Comparison of ENCODE assay signal across 15 mouse cellular contexts in the genomic region with DNA sequence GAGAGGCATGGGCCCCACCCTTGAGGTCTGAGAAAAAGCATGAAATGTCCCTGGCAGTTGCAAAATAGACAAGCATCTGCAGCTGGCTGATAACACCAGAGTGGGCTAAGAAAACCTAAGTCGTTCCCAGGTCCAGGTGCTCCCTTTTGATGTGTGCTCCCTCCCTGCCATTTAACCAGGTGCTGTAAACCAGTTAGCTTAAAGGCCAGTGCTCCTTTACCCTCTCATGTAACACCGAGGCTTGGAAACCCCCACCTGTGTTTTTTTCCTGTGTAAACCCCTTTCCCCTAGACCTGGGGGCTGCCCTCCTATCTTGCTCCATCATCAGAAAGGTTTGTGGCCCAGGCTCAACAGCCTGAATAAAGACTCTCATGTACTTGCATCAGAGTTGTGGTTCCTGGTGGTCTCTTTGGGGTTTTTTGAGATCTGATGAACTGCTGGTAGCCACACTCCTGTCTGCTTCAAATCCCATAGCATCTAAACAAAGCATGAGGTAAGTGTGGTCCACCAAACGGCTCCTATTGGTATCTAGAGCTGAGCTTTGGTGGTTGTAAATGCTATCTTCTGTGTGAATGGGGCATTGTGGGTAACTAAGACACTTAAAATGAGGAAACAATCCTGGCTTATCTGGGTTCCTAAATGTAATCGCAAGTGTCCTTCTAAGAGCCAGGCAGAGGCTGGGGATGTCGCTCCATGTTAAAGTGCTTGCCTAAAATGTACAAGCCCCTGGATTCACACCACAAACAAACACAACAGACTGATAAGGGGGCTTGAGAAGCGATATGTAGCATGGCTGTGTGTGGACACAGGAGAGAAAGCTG. TPM values are rescaled to one million over a fixed set of nuclear protein-coding genes. Genes with fewer than 3 reads are reported as not detected.
A peak's percentile ranks its signal among the peaks of the same experiment; 100 is the strongest.
DNase-seq lines count a peak whose midpoint lies in the region; ATAC-seq lines count a peak whose summit lies in the region.
"Had no signal": no experiment of that assay in that cellular context is flagged by ENCODE, and none has a peak within 500 bp of the region (broad histone marks: within the 10 kb centered on the region; RNA-seq: fewer than 3 reads in every experiment).

No protein-coding gene starts in this region.

- no peak overlapping the region for H3K4me2 ChIP-seq in heart, embryonic 16.5 days (ENCODE audit: low read depth, low read length)
- no peak overlapping the region for H3K4me2 ChIP-seq in heart, embryonic 12.5 days
- H3K4me2 ChIP-seq in intestine, embryonic 16.5 days (ENCODE audit: low read depth, low read length), result no peak overlapping the region

- H3K9ac ChIP-seq in heart, embryonic 16.5 days (ENCODE audit: low read length), result 0 out of 2 replicates have a peak overlapping the region, but pooled peaks have one; percentile 20
- no peak overlapping the region for H3K9ac ChIP-seq in heart, embryonic 12.5 days
- H3K9ac ChIP-seq in intestine, embryonic 16.5 days (ENCODE audit: low read depth, low read length), result no peak overlapping the region

- peak overlapping the region; percentile 57 for H3K27ac ChIP-seq in heart, embryonic 16.5 days (ENCODE audit: low read length)
- no peak overlapping the region for H3K27ac ChIP-seq in heart, embryonic 12.5 days (ENCODE audit: poor library complexity, severe bottlenecking)
- H3K27ac ChIP-seq in intestine, embryonic 16.5 days (ENCODE audit: low read length), result no peak overlapping the region
- H3K27ac ChIP-seq: heart, adult 2 months had no signal

- H3K9me3 ChIP-seq in heart, embryonic 16.5 days (replicated peaks; ENCODE audit: control insufficient read depth, low read length), result no peaks in the 10 kb centered on the region
- H3K9me3 ChIP-seq in heart, embryonic 12.5 days (replicated peaks), result no peaks in the 10 kb centered on the region
- no peaks in the 10 kb centered on the region for H3K9me3 ChIP-seq in intestine, embryonic 16.5 days (ENCODE audit: control insufficient read depth, low read length)

- H3K27me3 ChIP-seq in heart, embryonic 16.5 days (ENCODE audit: control insufficient read depth, insufficient read depth, low read length), result no peaks in the 10 kb centered on the region
- no peaks in the 10 kb centered on the region for H3K27me3 ChIP-seq in heart, embryonic 12.5 days (replicated peaks)
- H3K27me3 ChIP-seq in intestine, embryonic 16.5 days (replicated peaks; ENCODE audit: control insufficient read depth, insufficient read depth, low read length), result no peaks in the 10 kb centered on the region

- peak; percentile 67 for DNase-seq in induced T-regulatory cell, adult 2 months (ENCODE audit: low read depth)
- DNase-seq in thymus, postnatal 36 days, result peak; percentile 60 to 76
- DNase-seq in spleen, postnatal 4 days (ENCODE audit: low spot score in 2 of 2), result no peak
- DNase-seq in cerebellum, postnatal 14 days, result no peak
- DNase-seq: cerebellum, adult 18-20 months; embryo, embryonic 11 days; heart, adult 2 months; kidney, adult 2 months; kidney, postnatal 4 days; midbrain, embryonic 14.5 days had no signal

- ATAC-seq in heart, embryonic 16.5 days (replicated peaks; ENCODE audit: extremely low read depth, insufficient read depth, low FRiP score), result peak; percentile 64
- no peak for ATAC-seq in heart, embryonic 12.5 days (ENCODE audit: insufficient number of reproducible peaks, low FRiP score)
- peak; percentile 60 for ATAC-seq in megakaryocyte, adult 5-6 weeks (ENCODE audit: poor library complexity, severe bottlenecking)
- no peak for ATAC-seq in intestine, embryonic 16.5 days

- H3K36me3 ChIP-seq in heart, embryonic 16.5 days (ENCODE audit: control insufficient read depth, insufficient read depth), result no peaks in the 10 kb centered on the region
- no peaks in the 10 kb centered on the region for H3K36me3 ChIP-seq in heart, embryonic 12.5 days
- H3K36me3 ChIP-seq in intestine, embryonic 16.5 days (ENCODE audit: control insufficient read depth, insufficient read depth, low read length), result no peaks in the 10 kb centered on the region

- peaks cover 41% of the 10 kb centered on the region for H3K4me1 ChIP-seq in heart, embryonic 16.5 days (ENCODE audit: control insufficient read depth, insufficient read depth, low read length)
- peaks cover 47% of the 10 kb centered on the region for H3K4me1 ChIP-seq in heart, embryonic 12.5 days (replicated peaks)
- H3K4me1 ChIP-seq in intestine, embryonic 16.5 days (ENCODE audit: control insufficient read depth, insufficient read depth, low read length), result peaks cover 6% of the 10 kb centered on the region

- 29% methylated on average over 6 of the region's 6 CpGs for WGBS in heart, embryonic 16.5 days
- WGBS in heart, embryonic 12.5 days, result 24% methylated on average over 6 of the region's 6 CpGs
- WGBS in intestine, embryonic 16.5 days, result 54% methylated on average over 6 of the region's 6 CpGs

- H3K4me3 ChIP-seq in heart, embryonic 16.5 days (ENCODE audit: low read length), result no peak overlapping the region
- no peak overlapping the region for H3K4me3 ChIP-seq in heart, embryonic 12.5 days
- H3K4me3 ChIP-seq in intestine, embryonic 16.5 days (ENCODE audit: low read length), result no peak overlapping the region
- H3K4me3 ChIP-seq: heart, adult 2 months had no signal

RNA-seq across cellular contexts. Expression of a gene that starts 20.8 kb away (rescaled TPM):
- 16.3 and 18.8 TPM in 2 replicates for polyA plus RNA-seq in heart, embryonic 16.5 days (2015; fragmentation: Nextera tagmentation; extraction: Ambion mirVana)
- polyA plus RNA-seq in heart, embryonic 12.5 days (2016; fragmentation: Nextera tagmentation; extraction: Ambion mirVana), result 7.6 and 7.7 TPM in 2 replicates
- total RNA-seq in megakaryocyte, adult 5-6 weeks (2015), result 0.07 TPM in 1 of 2 replicates, not detected in the other
- total RNA-seq in megakaryocyte, adult 5-6 weeks (2017), result not detected in 2 replicates
- 0.92 and 1.0 TPM in 2 replicates for polyA plus RNA-seq in intestine, embryonic 16.5 days (2015; fragmentation: Nextera tagmentation; extraction: Ambion mirVana)
- total RNA-seq: hematopoietic stem cell, adult 5-6 weeks had no signal
- polyA plus RNA-seq: midbrain, embryonic 14.5 days had no signal

Comparison
In these comparisons a context has a peak if more than half of its experiments do, and no peak if none do; other contexts are left out.
1. ATAC-seq: peak in heart, embryonic 16.5 days (single experiment) and megakaryocyte, adult 5-6 weeks (single experiment); none in heart, embryonic 12.5 days (single experiment) and intestine, embryonic 16.5 days (single experiment).
2. DNase-seq: peak in induced T-regulatory cell, adult 2 months (single experiment) and thymus, postnatal 36 days (2 of 2); none in spleen, postnatal 4 days (0 of 2) and cerebellum, postnatal 14 days (0 of 2).